Mouse (Mus musculus) intestine, embryonic 15.5 days (tissue): ENCODE data around the gene Tut4. TPM values are rescaled to one million over a fixed set of nuclear protein-coding genes. Genes with fewer than 3 reads are reported as not detected.

ENCODE experiments used
- ATAC-seq: fragments of 200-750 bp; cut with Nextera tagmentation; 2 replicates; pipeline ENCODE4 v1.8.0; 2017; ENCODE audit warnings: moderate TSS enrichment, moderate library complexity
- H3K27ac ChIP-seq: fragments of 300-500 bp; sonication (generic); 2 replicates; pipeline ENCODE4 v1.5.1; 2015; ENCODE audit warnings: mild to moderate bottlenecking, inconsistent platforms
- H3K27me3 ChIP-seq: fragments of 300-500 bp; sonication (generic); replicated peaks from 2 replicates; pipeline ENCODE4 v1.6.1; 2015; ENCODE audit warnings: inconsistent platforms
- H3K36me3 ChIP-seq: fragments of 300-500 bp; sonication (generic); 2 replicates; pipeline ENCODE4 v1.6.1; 2015; ENCODE audit warnings: inconsistent platforms
- H3K4me1 ChIP-seq: fragments of 300-500 bp; sonication (generic); replicated peaks from 2 replicates; pipeline ENCODE4 v1.6.1; 2015; ENCODE audit warnings: inconsistent platforms
- H3K4me2 ChIP-seq: fragments of 300-500 bp; sonication (generic); replicated peaks from 2 replicates; pipeline ENCODE4 v1.6.1; 2015; ENCODE audit warnings: mild to moderate bottlenecking, inconsistent platforms
- H3K4me3 ChIP-seq: fragments of 300-500 bp; sonication (generic); replicated peaks from 2 replicates; pipeline ENCODE4 v1.5.1; 2015; ENCODE audit warnings: inconsistent platforms
- H3K9ac ChIP-seq: fragments of 300-500 bp; sonication (generic); 2 replicates; pipeline ENCODE4 v1.6.1; 2015; ENCODE audit warnings: inconsistent platforms
- H3K9me3 ChIP-seq: fragments of 300-500 bp; sonication (generic); 2 replicates; pipeline ENCODE4 v1.6.1; 2016; ENCODE audit warnings: inconsistent platforms
- WGBS: fragments of 180-500 bp; shearing (Covaris S2); methylation state at CpG from one replicate; pipeline ENCODE4 v1.1.7; 2015; 5-methylcytosine and 5-hydroxymethylcytosine counted together
- polyA plus RNA-seq: library from polyadenylated mRNA; unstranded; fragments of >200 nt; fragmentation: Nextera tagmentation; extraction: Ambion mirVana; gene quantifications from 2 replicates; pipeline ENCODE4 v1.2.1, GENCODE M21; 2015

Gene Tut4
- polyA plus RNA-seq, 1 experiment from 2014 or later: 49.4 TPM

- Histone ChIP-seq H3K27ac (no peak overlapping the region), H3K4me1 (peaks cover 3% of the 10 kb centered on the region), H3K36me3 (no peaks in the 10 kb centered on the region), H3K9ac (no peak overlapping the region), H3K4me3 (no peak overlapping the region), H3K9me3 (no peaks in the 10 kb centered on the region), H3K4me2 (no peak overlapping the region), H3K27me3 (no peaks in the 10 kb centered on the region)
- WGBS: 54% methylated on average over 6 of the region's 6 CpGs
- peak; percentile 76 for ATAC-seq
Measured at GRCm38 (mm10) chr4:108438082-108438840, 21.0 kb upstream of the Tut4 start.

GRCm38 (mm10) chr4:108448091-108448490 is 11.1 kb upstream of the Tut4 start:
- H3K9ac ChIP-seq: no peak overlapping the region
- no peak for ATAC-seq
- H3K4me1 ChIP-seq: 0 out of 2 replicates have a peak, but pooled peaks cover 2% of the 10 kb centered on the region
- no peaks in the 10 kb centered on the region for H3K9me3 ChIP-seq
- H3K27me3 ChIP-seq: no peaks in the 10 kb centered on the region
- no peak overlapping the region for H3K4me3 ChIP-seq
- H3K36me3 ChIP-seq: no peaks in the 10 kb centered on the region
- 31% methylated on average over 7 of the region's 7 CpGs for WGBS
- H3K4me2 ChIP-seq: no peak overlapping the region
- H3K27ac ChIP-seq: no peak overlapping the region

GRCm38 (mm10) chr4:108456028-108456427 is 3.2 kb upstream of the Tut4 start:
- no peak overlapping the region for H3K4me3 ChIP-seq
- H3K4me1 ChIP-seq: 0 out of 2 replicates have a peak, but pooled peaks cover 4% of the 10 kb centered on the region
- no peaks in the 10 kb centered on the region for H3K36me3 ChIP-seq
- no peak overlapping the region for H3K4me2 ChIP-seq
- WGBS: 59% methylated on average over 2 of the region's 2 CpGs
- no peak overlapping the region for H3K27ac ChIP-seq
- ATAC-seq: no peak
- H3K9ac ChIP-seq: no peak overlapping the region
- H3K9me3 ChIP-seq: no peaks in the 10 kb centered on the region
- no peaks in the 10 kb centered on the region for H3K27me3 ChIP-seq

GRCm38 (mm10) chr4:108458201-108458741 is 955 bp upstream of the Tut4 start:
- H3K4me3 ChIP-seq: no peak overlapping the region
- H3K4me1 ChIP-seq: 0 out of 2 replicates have a peak, but pooled peaks cover 4% of the 10 kb centered on the region
- no peaks in the 10 kb centered on the region for H3K27me3 ChIP-seq
- H3K9ac ChIP-seq: no peak overlapping the region
- no peak for ATAC-seq
- H3K27ac ChIP-seq: peak overlapping the region; percentile 95; the same call in 1 of the 2 replicates
- peak overlapping the region; percentile 90 for H3K4me2 ChIP-seq
- WGBS: 12% methylated on average over 5 of the region's 5 CpGs
- no peaks in the 10 kb centered on the region for H3K9me3 ChIP-seq
- H3K36me3 ChIP-seq: no peaks in the 10 kb centered on the region

- H3K9me3 ChIP-seq: no peaks in the 10 kb centered on the region
- ATAC-seq: peak; percentile 71
- H3K4me3 ChIP-seq: peak overlapping the region; percentile 99
- no peaks in the 10 kb centered on the region for H3K27me3 ChIP-seq
- 0 out of 2 replicates have a peak, but pooled peaks cover 4% of the 10 kb centered on the region for H3K4me1 ChIP-seq
- H3K9ac ChIP-seq: peak overlapping the region; percentile 86
- H3K27ac ChIP-seq: peak overlapping the region; percentile 95
- H3K4me2 ChIP-seq: peak overlapping the region; percentile 90
- WGBS: under 1% methylated on average over 55 of the region's 59 CpGs
- no peaks in the 10 kb centered on the region for H3K36me3 ChIP-seq
Measured at GRCm38 (mm10) chr4:108460156-108460923, 1.1 kb downstream of the Tut4 start.

- Histone ChIP-seq H3K4me3 (peak overlapping the region; percentile 99), H3K27ac (no peak overlapping the region), H3K4me1 (0 out of 2 replicates have a peak, but pooled peaks cover 4% of the 10 kb centered on the region), H3K27me3 (no peaks in the 10 kb centered on the region), H3K36me3 (no peaks in the 10 kb centered on the region), H3K9me3 (no peaks in the 10 kb centered on the region), H3K4me2 (peak overlapping the region; percentile 90), H3K9ac (no peak overlapping the region)
- ATAC-seq: no peak
- 19% methylated on average over 5 of the region's 5 CpGs for WGBS
Measured at GRCm38 (mm10) chr4:108461262-108461903, 2.2 kb downstream of the Tut4 start.

GRCm38 (mm10) chr4:108473586-108473985 is 14.4 kb downstream of the Tut4 start:
- Histone ChIP-seq H3K9ac (no peak overlapping the region), H3K9me3 (no peaks in the 10 kb centered on the region), H3K4me3 (no peak overlapping the region), H3K4me1 (no peaks in the 10 kb centered on the region), H3K4me2 (no peak overlapping the region), H3K27me3 (no peaks in the 10 kb centered on the region), H3K36me3 (no peaks in the 10 kb centered on the region), H3K27ac (no peak overlapping the region)
- ATAC-seq: no peak
- WGBS: 59% methylated on average over 2 of the region's 2 CpGs

GRCm38 (mm10) chr4:108482776-108483175 is 23.6 kb downstream of the Tut4 start:
- Histone ChIP-seq H3K27me3 (no peaks in the 10 kb centered on the region), H3K36me3 (peaks cover 13% of the 10 kb centered on the region; the same call in 1 of the 2 replicates)

GRCm38 (mm10) chr4:108484230-108484629 is 25.0 kb downstream of the Tut4 start:
- Histone ChIP-seq H3K27me3 (no peaks in the 10 kb centered on the region), H3K27ac (no peak overlapping the region), H3K36me3 (peaks cover 13% of the 10 kb centered on the region; the same call in 1 of the 2 replicates), H3K4me2 (no peak overlapping the region), H3K4me3 (no peak overlapping the region), H3K9ac (no peak overlapping the region), H3K9me3 (no peaks in the 10 kb centered on the region), H3K4me1 (no peaks in the 10 kb centered on the region)
- 90% methylated on average over 4 of the region's 4 CpGs for WGBS
- no peak for ATAC-seq

More at GRCm38 (mm10) chr4:108482776-108483175, 23.6 kb downstream of the Tut4 start:
- Histone ChIP-seq H3K4me1 (no peaks in the 10 kb centered on the region), H3K4me2 (no peak overlapping the region), H3K27ac (no peak overlapping the region), H3K9me3 (no peaks in the 10 kb centered on the region), H3K9ac (no peak overlapping the region), H3K4me3 (no peak overlapping the region)
- ATAC-seq: no peak

GRCm38 (mm10) chr4:108503023-108503422 is 43.8 kb downstream of the Tut4 start:
- no peaks in the 10 kb centered on the region for H3K36me3 ChIP-seq
- no peak overlapping the region for H3K4me3 ChIP-seq
- H3K4me2 ChIP-seq: no peak overlapping the region
- ATAC-seq: no peak
- H3K4me1 ChIP-seq: no peaks in the 10 kb centered on the region
- no peaks in the 10 kb centered on the region for H3K9me3 ChIP-seq
- H3K27ac ChIP-seq: no peak overlapping the region
- 85% methylated on average over 2 of the region's 2 CpGs for WGBS
- H3K27me3 ChIP-seq: no peaks in the 10 kb centered on the region
- no peak overlapping the region for H3K9ac ChIP-seq

- Histone ChIP-seq H3K4me3 (no peak overlapping the region), H3K4me1 (no peaks in the 10 kb centered on the region), H3K27me3 (no peaks in the 10 kb centered on the region), H3K4me2 (no peak overlapping the region), H3K9ac (no peak overlapping the region), H3K36me3 (peaks cover 3% of the 10 kb centered on the region), H3K27ac (no peak overlapping the region), H3K9me3 (no peaks in the 10 kb centered on the region)
- ATAC-seq: no peak
- 90% methylated on average over 2 of the region's 2 CpGs for WGBS
Measured at GRCm38 (mm10) chr4:108539701-108540100, 80.5 kb downstream of the Tut4 start.

- WGBS: 73% methylated on average over 1 of the region's 1 CpGs
- no peaks in the 10 kb centered on the region for H3K9me3 ChIP-seq
- ATAC-seq: no peak
- H3K4me3 ChIP-seq: no peak overlapping the region
- H3K27me3 ChIP-seq: no peaks in the 10 kb centered on the region
- no peak overlapping the region for H3K9ac ChIP-seq
- no peak overlapping the region for H3K4me2 ChIP-seq
- peaks cover 32% of the 10 kb centered on the region for H3K36me3 ChIP-seq
- H3K27ac ChIP-seq: no peak overlapping the region
- no peaks in the 10 kb centered on the region for H3K4me1 ChIP-seq
Measured at GRCm38 (mm10) chr4:108565026-108565425, 105.8 kb downstream of the Tut4 start.
